Mouse (Mus musculus): ENCODE measurements at regions not wholly inside any gene's neighbourhood (a gene's known extent, or its start where the extent isn't known, plus 50 kb on each side); places are given as distances from the start of the nearest gene placed in this dataset.

GRCm38 (mm10) chr8:89308950-89309349 lies 265.0 kb upstream of the Sall1 start:
- TF ChIP-seq CTCF (IDR thresholded peaks at IDR 0.05; ENCODE audit: borderline replicate concordance, insufficient read depth, low read length) (no peak), POLR2A (IDR thresholded peaks at IDR 0.05; ENCODE audit: low read depth, low read length) (no peak)
